Mouse (Mus musculus): ENCODE measurements around the gene Hyal2. TPM values are rescaled to one million over a fixed set of nuclear protein-coding genes. Genes with fewer than 3 reads are reported as not detected.
A peak's percentile ranks its signal among the peaks of the same experiment; 100 is the strongest.
"Not testable (repeated sequence)": the region's sequence is repeated elsewhere in the genome, so short reads cannot be mapped to it uniquely, and the experiment has no call there.

The Hyal2 gene
- polyA plus RNA-seq, 1 experiment from 2014 or later = 128 TPM

- H3K27me3 ChIP-seq (ENCODE audit: control insufficient read depth, insufficient read depth, low read length) = no peaks in the 10 kb centered on the region
- WGBS = 0% methylated on average over 22 of the region's 23 CpGs
- peak; percentile 39 for ATAC-seq (ENCODE audit: insufficient read depth, low FRiP score, low TSS enrichment)
- no peaks in the 10 kb centered on the region for H3K9me3 ChIP-seq (ENCODE audit: control insufficient read depth, low read length)
- H3K27ac ChIP-seq (ENCODE audit: low read depth, low read length) = peak overlapping the region; percentile 54
- peaks cover 25% of the 10 kb centered on the region for H3K4me1 ChIP-seq (ENCODE audit: control insufficient read depth, insufficient read depth, low read length)
- peak overlapping the region; percentile 74 for H3K4me2 ChIP-seq (ENCODE audit: low read depth)
- H3K36me3 ChIP-seq (ENCODE audit: control insufficient read depth, insufficient read depth, low read length) = peaks cover 16% of the 10 kb centered on the region
- H3K9ac ChIP-seq (ENCODE audit: low read length) = peak overlapping the region; percentile 79
- H3K4me3 ChIP-seq (ENCODE audit: low read depth, low read length) = peak overlapping the region; percentile 76
- no peak for DNase-seq (ENCODE audit: low spot score)
Observed at GRCm38 (mm10) chr9:107569270-107569669, 1.5 kb downstream of the Hyal2 start.

- no peak overlapping the region for H3K27ac ChIP-seq (ENCODE audit: low read depth, low read length)
Observed at GRCm38 (mm10) chr9:107570016-107570415, 2.3 kb downstream of the Hyal2 start.

GRCm38 (mm10) chr9:107570845-107571244 is 3.1 kb downstream of the Hyal2 start:
- Histone ChIP-seq H3K4me3 (ENCODE audit: low read depth, low read length) (peak overlapping the region; percentile 76; the same call in 1 of the 2 replicates), H3K9ac (ENCODE audit: low read length) (no peak overlapping the region), H3K36me3 (ENCODE audit: control insufficient read depth, insufficient read depth, low read length) (peaks cover 16% of the 10 kb centered on the region), H3K27ac (ENCODE audit: low read depth, low read length) (no peak overlapping the region), H3K4me1 (ENCODE audit: control insufficient read depth, insufficient read depth, low read length) (peaks cover 25% of the 10 kb centered on the region), H3K27me3 (ENCODE audit: control insufficient read depth, insufficient read depth, low read length) (no peaks in the 10 kb centered on the region), H3K9me3 (ENCODE audit: control insufficient read depth, low read length) (no peaks in the 10 kb centered on the region), H3K4me2 (ENCODE audit: low read depth) (peak overlapping the region; percentile 74)
- no peak for ATAC-seq (ENCODE audit: insufficient read depth, low FRiP score, low TSS enrichment)
- no peak for DNase-seq (ENCODE audit: low spot score)
- 96% methylated on average over 21 of the region's 21 CpGs for WGBS

More at GRCm38 (mm10) chr9:107570016-107570415, 2.3 kb downstream of the Hyal2 start:
- H3K9me3 ChIP-seq (ENCODE audit: control insufficient read depth, low read length) = no peaks in the 10 kb centered on the region
- H3K27me3 ChIP-seq (ENCODE audit: control insufficient read depth, insufficient read depth, low read length) = no peaks in the 10 kb centered on the region
- WGBS = 61% methylated on average over 13 of the region's 13 CpGs
- peaks cover 16% of the 10 kb centered on the region for H3K36me3 ChIP-seq (ENCODE audit: control insufficient read depth, insufficient read depth, low read length)
- no peak for DNase-seq (ENCODE audit: low spot score)
- peak overlapping the region; percentile 79 for H3K9ac ChIP-seq (ENCODE audit: low read length)
- ATAC-seq (ENCODE audit: insufficient read depth, low FRiP score, low TSS enrichment) = no peak
- peak overlapping the region; percentile 76 for H3K4me3 ChIP-seq (ENCODE audit: low read depth, low read length)
- H3K4me1 ChIP-seq (ENCODE audit: control insufficient read depth, insufficient read depth, low read length) = peaks cover 25% of the 10 kb centered on the region
- peak overlapping the region; percentile 74 for H3K4me2 ChIP-seq (ENCODE audit: low read depth)

GRCm38 (mm10) chr9:107571534-107572326 is 4.0 kb downstream of the Hyal2 start:
- Histone ChIP-seq H3K4me1 (ENCODE audit: control insufficient read depth, insufficient read depth, low read length) (peaks cover 25% of the 10 kb centered on the region), H3K9me3 (ENCODE audit: control insufficient read depth, low read length) (no peaks in the 10 kb centered on the region), H3K27me3 (ENCODE audit: control insufficient read depth, insufficient read depth, low read length) (no peaks in the 10 kb centered on the region), H3K9ac (ENCODE audit: low read length) (no peak overlapping the region), H3K4me3 (ENCODE audit: low read depth, low read length) (no peak overlapping the region), H3K4me2 (ENCODE audit: low read depth) (no peak overlapping the region), H3K36me3 (ENCODE audit: control insufficient read depth, insufficient read depth, low read length) (peaks cover 16% of the 10 kb centered on the region), H3K27ac (ENCODE audit: low read depth, low read length) (no peak overlapping the region)
- ATAC-seq (ENCODE audit: insufficient read depth, low FRiP score, low TSS enrichment) (no peak), DNase-seq (ENCODE audit: low spot score) (no peak)
- WGBS = 95% methylated on average over 22 of the region's 22 CpGs

GRCm38 (mm10) chr9:107572327-107572662 is 4.5 kb downstream of the Hyal2 start:
- Histone ChIP-seq H3K27me3 (ENCODE audit: control insufficient read depth, insufficient read depth, low read length) (no peaks in the 10 kb centered on the region), H3K4me3 (ENCODE audit: low read depth, low read length) (no peak overlapping the region), H3K9ac (ENCODE audit: low read length) (no peak overlapping the region), H3K27ac (ENCODE audit: low read depth, low read length) (no peak overlapping the region), H3K36me3 (ENCODE audit: control insufficient read depth, insufficient read depth, low read length) (peaks cover 16% of the 10 kb centered on the region), H3K4me2 (ENCODE audit: low read depth) (no peak overlapping the region), H3K4me1 (ENCODE audit: control insufficient read depth, insufficient read depth, low read length) (peaks cover 26% of the 10 kb centered on the region), H3K9me3 (ENCODE audit: control insufficient read depth, low read length) (no peaks in the 10 kb centered on the region)
- ATAC-seq (ENCODE audit: insufficient read depth, low FRiP score, low TSS enrichment) (no peak), DNase-seq (ENCODE audit: low spot score) (no peak)
- 96% methylated on average over 2 of the region's 2 CpGs for WGBS

- H3K4me1 ChIP-seq (ENCODE audit: control insufficient read depth, insufficient read depth, low read length) = peaks cover 21% of the 10 kb centered on the region
- not testable (repeated sequence) for H3K4me3 ChIP-seq (ENCODE audit: low read depth, low read length); H3K9ac ChIP-seq (ENCODE audit: low read length); H3K9me3 ChIP-seq (ENCODE audit: control insufficient read depth, low read length); H3K27ac ChIP-seq (ENCODE audit: low read depth, low read length); H3K4me2 ChIP-seq (ENCODE audit: low read depth); H3K27me3 ChIP-seq (ENCODE audit: control insufficient read depth, insufficient read depth, low read length); ATAC-seq (ENCODE audit: insufficient read depth, low FRiP score, low TSS enrichment); DNase-seq (ENCODE audit: low spot score)
- H3K36me3 ChIP-seq (ENCODE audit: control insufficient read depth, insufficient read depth, low read length) = peaks cover 16% of the 10 kb centered on the region
- 84% methylated on average over 6 of the region's 6 CpGs for WGBS
Observed at GRCm38 (mm10) chr9:107573774-107574173, 6.0 kb downstream of the Hyal2 start.

GRCm38 (mm10) chr9:107575579-107576356 is 8.0 kb downstream of the Hyal2 start:
- Histone ChIP-seq H3K4me3 (ENCODE audit: low read depth, low read length) (no peak overlapping the region), H3K9ac (ENCODE audit: low read length) (no peak overlapping the region), H3K4me2 (ENCODE audit: low read depth) (no peak overlapping the region), H3K27ac (ENCODE audit: low read depth, low read length) (no peak overlapping the region), H3K9me3 (ENCODE audit: control insufficient read depth, low read length) (no peaks in the 10 kb centered on the region), H3K27me3 (ENCODE audit: control insufficient read depth, insufficient read depth, low read length) (no peaks in the 10 kb centered on the region), H3K36me3 (ENCODE audit: control insufficient read depth, insufficient read depth, low read length) (peaks cover 15% of the 10 kb centered on the region), H3K4me1 (ENCODE audit: control insufficient read depth, insufficient read depth, low read length) (peaks cover 18% of the 10 kb centered on the region)
- no peak for DNase-seq (ENCODE audit: low spot score)
- ATAC-seq (ENCODE audit: insufficient read depth, low FRiP score, low TSS enrichment) = no peak
- WGBS = 86% methylated on average over 14 of the region's 14 CpGs

- Histone ChIP-seq H3K9me3 (ENCODE audit: control insufficient read depth, low read length) (no peaks in the 10 kb centered on the region), H3K27ac (ENCODE audit: low read depth, low read length) (no peak within 1 kb of the TSS), H3K36me3 (ENCODE audit: control insufficient read depth, insufficient read depth, low read length) (peaks cover 10% of the 10 kb centered on the region), H3K27me3 (ENCODE audit: control insufficient read depth, insufficient read depth, low read length) (no peaks in the 10 kb centered on the region), H3K4me1 (ENCODE audit: control insufficient read depth, insufficient read depth, low read length) (peaks cover 15% of the 10 kb centered on the region), H3K9ac (ENCODE audit: low read length) (peak within 1 kb of the TSS; percentile 43), H3K4me3 (ENCODE audit: low read depth, low read length) (peak within 1 kb of the TSS; percentile 21; the same call in 1 of the 2 replicates), H3K4me2 (ENCODE audit: low read depth) (peak within 1 kb of the TSS; percentile 51)
- 29% methylated on average over 16 of the region's 16 CpGs for WGBS
- DNase-seq (ENCODE audit: low spot score) = peak; percentile 81
- peak; percentile 71; the same call in 1 of the 2 replicates for ATAC-seq (ENCODE audit: insufficient read depth, low FRiP score, low TSS enrichment)
Observed at GRCm38 (mm10) chr9:107576357-107577107, 8.8 kb downstream of the Hyal2 start, which contains the start of gene Hyal1. TSS of gene Hyal1 (plus strand) at chr9:107576927.

Data from neural tube, embryonic 11.5 days (tissue).